Mouse (Mus musculus): Measurements from ENCODE around the gene Ddit4.

DNA sequence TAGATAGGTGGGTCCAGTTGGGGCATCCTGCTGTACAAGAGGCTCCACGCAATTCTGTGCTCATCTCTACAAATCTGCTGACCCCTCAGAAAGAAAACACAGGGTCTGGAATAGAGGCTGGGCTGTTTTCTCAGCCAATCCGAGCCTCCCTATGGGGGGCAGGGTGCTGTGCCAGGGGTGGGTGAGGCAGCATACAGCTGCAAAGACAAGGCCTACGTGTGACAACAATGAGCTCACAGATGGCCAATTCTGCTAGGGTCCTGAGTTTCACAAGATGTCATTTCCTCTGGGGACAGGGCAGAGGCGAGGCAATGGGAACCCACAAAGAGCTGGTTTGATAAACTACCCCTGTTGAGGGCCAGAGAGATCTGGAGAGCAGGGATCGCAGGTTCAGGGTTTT, 6.8 kb upstream of the Ddit4 start:
- TF ChIP-seq POLR2A (IDR thresholded peaks at IDR 0.05; ENCODE audit: borderline replicate concordance, control insufficient read depth, low read depth, low read length) (no peak), CTCF (IDR thresholded peaks at IDR 0.05; ENCODE audit: control insufficient read depth, insufficient read depth, low read length) (no peak)

All from bone marrow, adult 2 months (tissue).